Mouse (Mus musculus) Muller cell, postnatal 12 days (primary cell): Measurements from ENCODE around the gene Kremen1.

Experiments used
- DNase-seq: peaks from one replicate; pipeline ENCODE4 v3.0.0-alpha.2; 2015; ENCODE audit errors: inconsistent ontology term

Gene Kremen1

DNA sequence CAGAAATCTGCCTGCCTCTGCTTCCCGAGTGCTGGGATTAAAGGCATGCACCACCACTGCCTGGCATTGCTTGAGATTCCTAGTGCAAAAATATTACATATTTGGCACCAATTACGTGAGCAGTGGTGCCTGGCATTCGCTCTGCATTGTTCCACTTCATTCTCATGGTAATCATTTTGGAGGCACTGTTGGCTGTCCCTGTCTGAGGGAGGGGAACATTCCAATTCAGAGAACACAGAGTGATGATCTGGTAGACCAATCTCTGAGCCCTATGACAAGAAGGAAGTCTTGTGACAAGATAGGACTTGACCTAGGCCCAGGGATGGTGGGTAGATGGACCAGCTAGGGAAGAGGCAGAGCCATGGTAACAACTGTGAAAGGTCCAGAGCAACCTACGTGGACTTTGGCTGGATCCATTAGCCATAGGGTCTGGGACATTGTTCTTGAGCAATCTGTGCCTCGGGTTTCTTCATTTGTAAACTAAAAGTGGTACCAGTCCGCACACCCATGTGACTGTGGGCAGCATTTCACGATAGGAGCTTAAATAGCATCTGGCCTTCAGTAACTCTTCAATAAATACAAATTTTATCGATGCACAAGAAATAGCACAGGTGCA, 8.6 kb upstream of the Kremen1 start:
- DNase-seq: peak; percentile 45

DNA sequence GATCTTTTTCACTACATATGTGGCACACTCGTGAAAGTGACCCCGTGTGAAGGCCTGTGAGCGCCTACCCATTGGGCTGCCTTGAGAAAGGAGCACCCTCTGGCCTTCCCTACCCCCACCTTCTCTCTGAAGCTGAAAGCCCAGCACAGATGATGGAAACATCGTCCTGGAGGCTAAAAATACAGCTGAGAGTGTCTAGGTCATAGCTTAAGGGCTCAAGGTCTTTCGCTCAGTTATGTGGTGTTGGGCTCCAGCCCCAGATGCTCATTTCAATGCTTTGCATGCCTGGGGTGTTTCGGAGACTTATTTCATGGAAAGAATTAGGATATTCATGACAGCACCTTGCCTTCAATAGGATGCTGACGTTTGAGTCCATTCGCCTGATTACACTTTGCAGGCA, 4.4 kb upstream of the Kremen1 start:
- DNase-seq: no peak

DNA sequence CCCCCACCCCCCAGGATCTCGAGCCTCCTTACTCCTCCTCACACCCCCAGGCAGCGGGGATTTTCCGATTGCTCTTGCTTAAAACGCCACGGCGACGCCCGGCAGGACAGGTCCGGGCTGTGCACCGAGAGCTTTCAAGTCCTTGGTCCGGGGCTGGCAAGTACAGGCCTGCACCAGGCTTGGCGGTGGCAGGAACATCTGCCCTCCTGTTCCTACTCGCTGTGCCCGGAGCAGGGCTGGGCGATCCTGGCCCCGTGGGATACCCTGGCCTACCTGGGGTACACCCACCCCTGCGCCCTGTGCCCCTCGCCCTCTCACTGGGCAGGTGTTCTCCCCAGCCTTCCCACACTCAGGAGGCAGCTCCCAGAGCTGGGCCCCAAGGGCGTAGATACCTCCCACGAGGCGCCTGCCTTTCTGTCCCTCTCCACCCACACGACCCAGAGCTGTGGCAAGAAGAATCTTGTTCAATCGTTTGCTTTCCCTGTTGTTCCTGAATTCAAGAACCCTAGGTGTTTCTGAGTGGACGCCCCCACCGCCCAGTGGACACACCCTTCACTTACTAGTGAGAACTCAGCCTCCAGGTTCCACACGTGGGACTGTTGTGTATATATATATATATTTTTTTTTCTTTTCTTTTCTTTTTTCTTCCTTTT, 1.8 kb upstream of the Kremen1 start:
- no peak for DNase-seq

DNA sequence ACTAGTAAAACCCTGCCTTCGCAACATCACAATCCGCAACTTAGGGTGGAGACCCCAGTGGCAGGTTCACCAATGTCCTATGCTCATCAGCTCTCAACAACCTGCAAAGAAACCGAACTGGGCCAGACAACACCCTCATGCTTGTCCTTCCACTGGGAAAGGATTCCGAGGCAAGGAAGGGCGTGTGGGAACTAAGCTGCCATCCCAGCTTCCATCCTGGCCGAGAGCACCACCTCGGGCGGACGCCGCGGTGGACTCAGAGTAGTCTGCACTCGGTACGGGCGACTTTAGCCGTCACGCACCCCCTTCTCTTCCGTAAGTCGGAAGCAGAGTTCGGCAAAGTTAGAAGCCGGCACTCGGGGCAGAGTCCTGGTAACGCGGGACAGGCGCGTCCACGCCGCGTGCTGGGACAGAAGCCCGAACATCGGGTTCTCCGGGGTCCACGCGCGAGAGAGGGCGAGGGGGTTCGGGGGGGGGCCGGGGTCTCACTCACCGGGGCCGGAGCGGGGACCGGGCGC, 357 bp downstream of the Kremen1 start:
- DNase-seq: peak; percentile 67

DNA sequence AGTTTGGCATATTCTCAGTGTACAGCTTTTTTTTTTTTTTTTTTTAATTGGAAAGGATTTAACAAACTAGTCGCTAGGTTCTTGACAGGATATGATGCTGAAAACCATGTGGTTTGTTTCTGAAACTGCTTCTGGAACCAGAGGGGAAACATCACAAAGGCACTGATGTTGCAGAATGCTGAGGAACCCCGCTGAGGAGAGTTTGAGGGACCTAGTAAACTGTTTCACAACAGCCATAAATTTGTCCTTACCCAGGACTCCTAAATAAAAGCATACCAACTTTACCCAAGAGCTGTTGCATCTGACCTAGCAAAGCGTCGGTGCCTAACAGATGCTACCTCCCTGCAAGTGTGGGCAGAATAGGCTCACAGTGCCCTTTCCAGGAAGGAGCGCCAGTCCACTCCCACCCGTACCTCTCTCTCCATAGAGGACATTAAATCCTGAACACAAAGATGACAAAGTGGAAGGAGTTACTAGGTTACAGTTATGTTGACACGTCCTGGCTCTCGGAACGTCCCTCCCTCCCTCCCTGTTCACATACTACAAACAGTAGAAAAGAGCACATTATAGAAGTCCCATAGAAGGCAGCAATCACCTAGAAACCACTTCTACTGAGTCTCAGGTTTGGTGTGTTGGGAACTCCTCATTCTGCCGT, 1.3 kb downstream of the Kremen1 start:
- peak; percentile 33 for DNase-seq

DNA sequence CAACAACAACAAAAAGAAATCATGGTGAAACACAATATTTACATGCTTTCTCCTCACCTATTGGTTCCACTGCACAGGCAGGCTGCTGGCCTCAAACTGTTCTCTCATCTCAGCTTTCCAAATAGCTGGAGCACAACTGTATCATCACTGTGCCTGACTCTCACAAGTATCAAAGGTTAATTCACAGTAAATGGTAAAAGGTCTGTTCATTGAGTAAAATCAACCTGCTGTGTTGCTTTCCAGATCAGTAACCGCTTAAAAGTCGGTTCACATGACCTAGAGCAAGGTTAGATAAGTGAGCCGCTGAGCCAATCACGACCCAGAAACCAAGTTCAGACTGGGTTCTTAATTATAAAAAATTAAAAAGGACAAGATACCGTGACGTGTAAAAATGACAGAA, 3.3 kb downstream of the Kremen1 start:
- no peak for DNase-seq

DNA sequence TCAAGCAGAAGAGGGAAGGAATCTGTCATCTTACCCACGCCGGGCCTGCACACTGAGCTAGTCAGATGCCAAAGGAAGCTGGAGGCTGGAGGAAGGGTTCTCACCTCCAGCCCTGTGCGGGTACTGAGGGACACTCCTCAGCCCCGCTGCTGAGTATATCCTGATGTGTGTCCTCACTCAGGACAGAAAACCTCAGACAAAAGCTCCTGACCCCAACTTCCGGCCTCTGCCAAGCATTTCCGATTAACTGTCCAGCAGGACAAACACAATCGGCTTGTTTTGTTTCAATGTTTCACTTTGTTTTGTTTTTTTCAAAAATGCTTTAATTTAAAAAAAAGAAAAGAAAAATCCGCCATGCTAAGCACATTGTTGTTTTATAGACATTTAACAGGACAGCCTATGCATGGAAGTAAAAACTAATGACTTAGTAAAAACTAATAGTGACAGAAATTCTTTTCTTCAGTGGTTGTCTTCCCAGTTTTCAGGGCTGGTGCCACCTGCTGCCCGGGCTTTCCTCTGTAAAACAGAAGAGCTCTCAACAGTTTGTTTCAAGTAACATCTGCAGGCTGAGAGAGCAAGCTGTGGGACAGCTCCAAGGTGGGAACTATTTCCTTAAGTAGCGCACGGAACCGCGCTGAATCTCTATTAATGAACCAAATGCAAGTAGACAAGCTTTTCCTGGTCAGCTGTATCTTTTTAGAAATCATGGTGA, 4.1 kb downstream of the Kremen1 start:
- DNase-seq: peak; percentile 59

DNA sequence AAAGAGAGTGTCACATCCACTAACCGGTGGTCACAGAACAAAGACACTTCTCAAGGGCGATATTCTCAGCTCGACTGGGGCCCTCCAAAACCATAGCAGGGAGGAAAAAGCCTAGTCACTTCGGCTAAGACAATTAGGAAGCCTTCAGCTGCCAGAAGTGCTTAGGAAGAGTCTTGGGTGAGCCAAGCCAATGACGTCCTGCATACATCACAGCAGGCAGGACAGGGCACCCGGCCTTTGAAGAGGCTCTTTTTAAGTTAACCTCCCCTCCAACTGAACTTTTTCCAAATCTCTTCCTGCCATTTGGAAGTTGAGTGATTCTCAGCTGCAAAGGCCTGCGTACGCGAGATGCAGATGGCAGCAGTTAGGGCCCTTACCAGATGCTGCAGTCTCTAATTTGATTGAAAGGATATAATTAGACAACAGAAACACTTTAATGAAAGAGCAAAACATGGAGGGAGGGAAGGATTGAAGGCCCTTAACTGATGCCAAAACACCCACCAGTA, 5.8 kb downstream of the Kremen1 start:
- peak; percentile 60 for DNase-seq

DNA sequence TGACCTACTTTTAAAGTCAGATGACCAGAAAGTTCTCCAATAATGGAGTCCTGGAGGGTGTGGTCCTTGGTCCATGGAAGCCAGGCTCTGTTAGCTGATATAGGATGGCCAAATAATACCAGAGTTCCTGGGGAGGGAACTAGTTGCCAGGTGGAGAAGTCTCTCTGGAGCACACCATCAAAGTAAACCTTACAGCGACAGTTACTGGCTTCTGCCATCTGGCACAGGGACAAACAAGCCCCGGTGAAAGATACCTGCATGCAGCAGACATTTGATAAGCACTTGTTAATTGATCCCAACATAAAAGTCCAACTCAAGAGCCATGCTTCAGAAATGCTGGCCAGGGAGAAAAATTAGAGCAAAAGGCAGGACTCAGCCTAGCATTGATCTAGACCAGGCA, 7.3 kb downstream of the Kremen1 start:
- no peak for DNase-seq

DNA sequence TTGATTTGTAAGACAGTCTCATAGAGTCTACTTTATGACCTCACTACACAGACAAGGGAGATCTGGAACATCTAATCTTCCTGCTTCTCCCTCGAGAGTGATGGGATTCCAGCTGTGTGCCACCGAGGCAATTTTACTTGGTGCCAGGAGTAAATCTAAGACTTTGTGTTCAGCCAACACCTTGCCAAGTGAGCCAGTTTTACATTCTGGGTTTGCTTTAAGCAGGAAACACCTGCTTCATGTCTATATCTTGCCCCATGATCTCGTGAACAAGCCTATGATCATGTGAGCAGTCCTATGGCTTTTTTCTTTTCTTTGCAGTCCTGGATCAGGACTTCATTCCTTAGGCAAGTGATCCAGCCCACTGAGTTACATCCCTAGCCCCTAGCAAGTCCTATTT, 7.8 kb downstream of the Kremen1 start:
- DNase-seq: no peak

DNA sequence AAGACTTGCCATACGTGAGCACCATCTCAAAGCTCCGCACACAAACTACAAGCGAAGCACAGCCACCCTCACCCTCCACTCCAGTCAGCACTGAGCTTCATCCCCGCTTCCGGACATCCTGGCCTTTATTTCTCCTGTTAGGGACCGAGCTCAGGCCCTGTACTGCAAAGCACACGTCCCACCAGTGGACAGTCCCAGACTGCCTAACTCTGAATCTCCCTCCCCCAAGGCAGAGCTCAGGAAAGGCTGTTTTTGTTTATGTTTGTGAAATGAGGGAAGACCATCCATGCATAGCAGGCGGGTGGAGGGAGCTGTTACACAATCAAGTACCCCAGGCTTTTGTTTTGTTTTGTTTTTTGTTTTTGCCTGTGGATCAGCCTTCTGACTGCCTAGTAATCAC, 8.6 kb downstream of the Kremen1 start:
- no peak for DNase-seq

DNA sequence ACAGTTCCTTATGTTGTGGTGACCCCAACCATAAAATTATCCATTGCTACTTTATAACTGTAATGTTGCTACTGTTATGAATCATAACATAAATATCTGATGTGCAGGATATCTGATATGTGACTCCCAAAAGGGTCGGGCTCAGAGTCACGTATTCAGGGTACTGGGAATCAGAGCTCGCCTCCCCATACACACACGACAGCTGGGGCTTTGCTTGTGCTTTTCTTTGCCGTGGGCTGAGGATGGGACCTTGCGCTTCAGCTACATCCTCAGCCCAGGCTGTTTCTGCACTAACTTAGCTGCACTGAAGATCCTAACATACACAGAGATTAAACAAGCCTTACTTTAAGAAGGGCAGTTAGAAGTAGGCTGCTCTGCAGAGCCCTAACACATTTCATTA, 10.2 kb downstream of the Kremen1 start:
- DNase-seq: no peak

DNA sequence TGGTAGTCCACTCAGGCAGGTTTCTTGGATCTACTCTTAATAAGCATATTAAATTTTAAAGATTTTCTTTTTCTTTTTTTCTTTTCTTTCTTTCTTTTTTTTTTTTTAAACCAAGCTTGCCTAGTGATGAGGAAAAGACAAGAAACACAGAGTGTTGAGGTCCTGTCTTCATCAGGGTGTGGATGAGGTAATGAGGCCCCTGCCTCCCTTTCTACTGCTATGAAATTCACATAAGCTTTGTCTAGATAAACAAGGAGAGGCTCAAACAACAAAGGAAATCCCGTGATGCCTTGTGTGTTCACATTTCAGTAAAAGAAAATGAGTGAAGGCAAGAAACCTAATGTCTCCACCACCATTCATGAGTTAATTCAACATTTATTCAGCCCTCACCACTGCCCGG, 13.2 kb downstream of the Kremen1 start:
- no peak for DNase-seq

DNA sequence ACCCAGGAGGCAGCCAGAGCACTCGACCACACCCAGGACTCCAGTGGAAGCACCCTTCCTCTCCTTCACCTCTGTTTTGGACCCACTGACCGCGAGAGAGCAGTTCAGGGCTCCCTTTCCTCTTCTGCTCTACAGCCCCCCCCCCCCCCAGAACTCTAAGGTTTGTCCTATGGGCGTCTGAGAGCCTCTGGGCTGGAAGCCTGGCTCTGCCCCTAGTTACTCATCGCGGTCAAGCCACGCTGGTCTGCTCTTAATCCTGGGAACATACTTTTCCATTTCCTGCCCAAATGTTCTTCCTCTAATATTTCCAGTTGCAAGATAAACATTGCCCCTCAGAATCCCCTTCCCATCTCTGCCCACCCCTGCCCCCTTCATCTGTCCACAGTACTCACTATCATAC, 15.9 kb downstream of the Kremen1 start:
- peak; percentile 47 for DNase-seq

DNA sequence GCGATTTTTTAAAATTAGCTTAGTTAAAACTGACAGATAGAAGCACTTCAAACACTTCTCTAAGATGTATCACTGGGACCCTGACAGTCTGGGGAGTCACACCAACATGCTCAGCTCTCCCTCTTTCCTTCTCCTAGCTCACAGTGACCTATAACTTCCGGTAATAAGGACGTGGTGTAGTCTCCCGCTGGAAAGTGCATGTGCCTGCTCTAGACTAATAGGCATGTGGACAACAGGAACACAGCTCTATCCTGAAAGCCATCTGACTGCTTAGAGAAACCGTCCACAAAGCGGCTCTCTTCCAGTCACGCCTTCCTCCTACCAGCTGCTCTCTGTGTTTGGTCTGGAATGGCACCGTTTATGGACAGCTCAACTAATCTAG, 16.6 kb downstream of the Kremen1 start:
- peak; percentile 83 for DNase-seq

DNA sequence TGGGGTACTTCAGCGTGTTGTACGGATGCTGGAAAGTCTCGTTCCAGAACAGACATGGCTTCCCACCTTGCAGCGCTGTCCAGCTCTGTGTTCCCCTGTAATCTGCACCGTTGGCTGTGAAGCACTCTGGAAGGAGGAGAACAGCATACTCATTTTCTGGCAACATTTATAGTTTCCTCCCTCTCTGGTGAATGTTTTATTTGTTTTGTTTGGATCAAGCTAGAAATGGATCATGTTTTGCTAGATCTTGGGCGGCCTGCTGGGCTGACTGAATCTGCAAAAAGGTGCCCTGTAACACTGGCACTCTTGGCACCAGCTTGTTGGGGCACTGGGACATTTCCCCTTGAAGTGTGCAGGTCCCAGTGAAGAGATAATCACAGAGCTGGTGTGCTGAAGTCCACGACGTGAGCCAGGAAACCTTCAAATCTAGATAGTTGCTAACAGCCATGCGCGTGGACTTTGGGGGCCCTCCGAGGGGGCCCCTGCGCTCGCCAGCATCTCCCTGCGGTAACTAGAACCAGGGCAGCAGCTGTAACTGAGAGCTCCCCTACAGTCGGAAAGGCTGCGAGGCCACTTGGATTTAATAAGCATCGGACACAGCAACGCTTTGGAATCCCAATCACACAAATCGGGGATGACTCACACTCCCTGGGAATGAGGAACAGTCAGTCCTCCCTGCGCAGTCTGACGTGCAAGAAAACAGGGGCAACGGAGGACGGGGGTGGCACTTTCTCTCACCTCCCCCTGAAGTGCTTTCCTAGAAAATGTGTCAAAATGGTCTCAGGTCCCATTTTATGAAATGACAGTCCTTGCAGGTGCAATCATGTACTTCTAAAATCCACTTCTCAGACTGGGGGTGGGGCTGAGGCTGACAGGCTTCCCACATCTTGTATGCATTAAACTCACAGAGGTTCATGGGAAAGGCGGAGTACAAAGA, 17.3 kb downstream of the Kremen1 start:
- DNase-seq: peak; percentile 87

DNA sequence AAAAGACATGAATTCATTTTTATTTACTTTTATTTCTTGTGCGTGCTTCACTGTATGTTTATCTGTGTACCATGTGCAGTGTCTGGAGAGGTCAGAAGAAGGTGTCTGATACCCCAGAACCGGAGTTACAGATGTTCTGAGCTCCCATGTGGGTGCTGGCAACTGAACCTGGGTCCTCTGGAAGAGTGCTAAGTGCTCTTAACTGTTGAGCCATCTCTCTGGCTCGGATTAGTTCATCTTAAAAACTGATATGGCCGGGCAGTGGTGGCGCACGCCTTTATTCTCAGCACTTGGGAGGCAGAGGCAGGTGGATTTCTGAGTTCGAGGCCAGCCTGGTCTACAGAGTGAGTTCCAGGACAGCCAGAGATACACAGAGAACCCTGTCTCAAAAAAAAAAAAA, 18.1 kb downstream of the Kremen1 start:
- DNase-seq: no peak

DNA sequence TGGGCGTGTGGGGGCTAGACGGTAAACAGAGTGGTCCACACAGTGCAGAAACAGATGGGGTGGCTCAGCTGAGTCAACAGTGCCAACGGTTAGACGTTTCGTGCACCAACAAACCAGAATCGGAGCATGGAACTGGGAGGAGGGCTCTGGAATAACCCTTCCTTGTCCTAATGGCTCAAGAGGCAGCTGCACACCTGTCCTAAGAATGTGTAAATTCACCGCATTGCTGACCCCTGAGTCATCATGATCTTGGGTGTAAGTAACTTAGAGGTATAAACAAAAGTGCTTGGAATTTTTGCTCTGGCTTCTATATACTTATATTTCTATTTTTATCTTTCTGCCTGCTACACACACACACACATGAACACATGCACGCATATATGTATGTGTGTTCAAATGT, 19.2 kb downstream of the Kremen1 start:
- no peak for DNase-seq

DNA sequence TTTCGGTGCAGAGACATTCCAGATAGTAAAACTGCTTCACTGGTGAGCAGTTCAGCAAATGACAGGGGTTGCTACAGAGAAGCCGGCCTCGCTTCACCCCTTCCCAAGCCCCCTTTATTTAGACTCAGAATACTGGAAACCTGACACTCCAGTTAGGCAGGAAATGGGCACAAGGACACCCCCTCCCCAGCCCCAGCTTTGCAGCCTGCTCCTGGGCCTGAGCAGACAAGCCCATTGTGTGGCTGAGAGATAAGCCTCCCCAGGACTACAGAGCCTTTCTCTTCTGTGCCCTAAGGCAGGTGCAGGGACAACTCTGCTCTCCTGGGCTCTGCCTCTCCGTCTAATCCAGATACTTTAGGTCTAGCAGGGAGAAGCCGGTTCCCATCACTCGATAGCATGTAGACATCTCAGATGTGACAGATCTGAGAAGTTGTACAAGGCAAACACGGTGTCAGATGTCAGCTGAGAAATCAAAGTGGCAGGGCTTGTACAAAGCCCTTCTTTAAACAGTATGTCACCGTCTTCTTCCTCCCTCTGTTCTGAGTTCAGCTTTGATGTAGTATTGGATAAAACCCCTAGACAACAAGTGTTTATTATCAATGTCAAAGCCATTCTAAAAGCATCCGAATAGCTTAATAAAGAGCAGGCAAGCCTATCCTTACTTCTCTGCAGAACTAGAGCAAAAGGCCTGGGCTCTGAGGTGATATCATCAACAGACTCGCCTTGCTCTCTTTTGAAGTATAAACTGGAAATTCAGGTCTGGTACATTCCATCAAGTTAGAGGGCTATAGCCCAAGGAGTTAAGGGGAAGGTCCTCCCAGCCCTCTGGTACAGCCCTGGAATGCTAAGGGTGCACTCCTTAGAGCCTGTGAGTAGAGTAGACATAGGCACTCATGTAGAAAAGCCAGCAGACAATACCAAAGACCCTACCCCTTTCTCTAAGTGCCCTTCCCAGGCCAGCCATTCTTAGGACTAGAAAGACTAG, 21.4 kb downstream of the Kremen1 start:
- DNase-seq: no peak

DNA sequence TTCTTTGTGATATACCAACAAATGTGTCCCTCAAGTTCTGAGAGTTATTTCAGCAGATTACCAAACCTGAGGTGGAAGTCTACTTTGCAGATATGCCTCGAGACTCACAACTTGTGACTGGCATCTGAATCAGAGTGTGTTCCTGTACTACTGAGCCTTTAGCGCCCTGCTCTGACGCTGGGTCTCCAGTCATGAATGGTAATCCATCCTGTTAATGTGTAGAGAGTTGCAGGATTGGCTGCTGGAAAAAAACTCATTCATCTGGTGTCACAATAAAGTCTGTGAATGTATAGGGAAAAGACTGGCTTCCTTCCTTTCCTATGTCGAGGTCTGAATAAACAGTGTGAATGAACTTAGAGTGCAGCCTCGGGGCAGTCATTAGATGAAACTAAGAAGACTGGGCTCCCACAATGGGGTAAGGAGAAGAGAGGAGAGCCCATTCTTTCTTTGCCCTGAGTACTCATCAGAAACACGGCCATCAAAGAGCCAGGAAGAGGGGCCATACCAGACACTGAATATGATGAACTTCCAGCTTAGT, 41.4 kb downstream of the Kremen1 start:
- DNase-seq: no peak
